Mouse (Mus musculus): Measurements from ENCODE around the gene Msi2.

The Msi2 gene

GRCm38 (mm10) chr11:88612141-88612540, 106.2 kb downstream of the Msi2 start:
- DNase-seq = no peak

- DNase-seq = no peak
Observed at GRCm38 (mm10) chr11:88610809-88611208, 107.5 kb downstream of the Msi2 start.

GRCm38 (mm10) chr11:88610112-88610511, 108.2 kb downstream of the Msi2 start:
- DNase-seq = no peak

GRCm38 (mm10) chr11:88608584-88608983, 109.7 kb downstream of the Msi2 start:
- DNase-seq = no peak

- no peak for DNase-seq
Observed at GRCm38 (mm10) chr11:88607725-88608383, 110.5 kb downstream of the Msi2 start.

GRCm38 (mm10) chr11:88605771-88606170, 112.5 kb downstream of the Msi2 start:
- no peak for DNase-seq

- DNase-seq = no peak
Observed at GRCm38 (mm10) chr11:88605098-88605525, 113.2 kb downstream of the Msi2 start.

GRCm38 (mm10) chr11:88604635-88605034, 113.7 kb downstream of the Msi2 start:
- no peak for DNase-seq

GRCm38 (mm10) chr11:88603366-88603765, 114.9 kb downstream of the Msi2 start:
- DNase-seq = no peak

GRCm38 (mm10) chr11:88602471-88603120, 115.7 kb downstream of the Msi2 start:
- no peak for DNase-seq

GRCm38 (mm10) chr11:88600194-88600593, 118.1 kb downstream of the Msi2 start:
- no peak for DNase-seq

- DNase-seq = peak; percentile 38 to 39
Observed at GRCm38 (mm10) chr11:88599332-88600130, 118.8 kb downstream of the Msi2 start.

- no peak for DNase-seq
Observed at GRCm38 (mm10) chr11:88598848-88599175, 119.5 kb downstream of the Msi2 start.

GRCm38 (mm10) chr11:88598150-88598847, 120.0 kb downstream of the Msi2 start:
- DNase-seq = no peak

GRCm38 (mm10) chr11:88595616-88596015, 122.7 kb downstream of the Msi2 start:
- peak; percentile 34 to 43 for DNase-seq

GRCm38 (mm10) chr11:88594804-88595611, 123.3 kb downstream of the Msi2 start:
- no peak for DNase-seq

- no peak for DNase-seq
Observed at GRCm38 (mm10) chr11:88594010-88594409, 124.3 kb downstream of the Msi2 start.

- DNase-seq = no peak
Observed at GRCm38 (mm10) chr11:88592099-88592498, 126.2 kb downstream of the Msi2 start.

GRCm38 (mm10) chr11:88590647-88591046, 127.7 kb downstream of the Msi2 start:
- DNase-seq = no peak

GRCm38 (mm10) chr11:88589641-88590040, 128.7 kb downstream of the Msi2 start:
- no peak for DNase-seq

GRCm38 (mm10) chr11:88588688-88589210, 129.6 kb downstream of the Msi2 start:
- no peak for DNase-seq

- no peak for DNase-seq
Observed at GRCm38 (mm10) chr11:88587710-88588109, 130.6 kb downstream of the Msi2 start.
